In genomic region chr7:115335051-115335450, GRCm38 (mm10) we compare ENCODE assay signal across 23 mouse cellular contexts.
A peak's percentile ranks its signal among the peaks of the same experiment; 100 is the strongest.
DNase-seq lines count a peak whose midpoint lies in the region; ATAC-seq lines count a peak whose summit lies in the region.
"Had no signal": no experiment of that assay in that cellular context is flagged by ENCODE, and none has a peak within 500 bp of the region (broad histone marks: within the 10 kb centered on the region; RNA-seq: fewer than 3 reads in every experiment).

No protein-coding gene starts in this region.

- no peak overlapping the region for H3K4me3 ChIP-seq in heart, embryonic 12.5 days
- H3K4me3 ChIP-seq: embryonic facial prominence, embryonic 10.5 days; forebrain, embryonic 13.5 days; gastrocnemius, adult 2 months; hindbrain, embryonic 12.5 days had no signal

- H3K9me3 ChIP-seq in heart, embryonic 12.5 days (replicated peaks): peaks cover 8% of the 10 kb centered on the region

- H3K4me1 ChIP-seq in heart, embryonic 12.5 days (replicated peaks): 0 out of 2 replicates have a peak, but pooled peaks cover 7% of the 10 kb centered on the region
- H3K4me1 ChIP-seq: embryonic facial prominence, embryonic 10.5 days; hindbrain, embryonic 12.5 days had no signal

- H3K4me2 ChIP-seq in heart, embryonic 12.5 days: no peak overlapping the region
- H3K4me2 ChIP-seq: forebrain, embryonic 13.5 days; hindbrain, embryonic 12.5 days had no signal

- WGBS in heart, embryonic 12.5 days: 89% methylated on average over 3 of the region's 3 CpGs

- no peak overlapping the region for H3K9ac ChIP-seq in heart, embryonic 12.5 days
- H3K9ac ChIP-seq: forebrain, embryonic 13.5 days; hindbrain, embryonic 12.5 days had no signal

- no peaks in the 10 kb centered on the region for H3K27me3 ChIP-seq in heart, embryonic 12.5 days (replicated peaks)
- H3K27me3 ChIP-seq: forebrain, embryonic 13.5 days; hindbrain, embryonic 12.5 days had no signal

- no peaks in the 10 kb centered on the region for H3K36me3 ChIP-seq in heart, embryonic 12.5 days
- H3K36me3 ChIP-seq: embryonic facial prominence, embryonic 10.5 days; G1E; hindbrain, embryonic 12.5 days had no signal

- ATAC-seq in cerebellum, adult (ENCODE audit: insufficient number of reproducible peaks, low FRiP score, low TSS enrichment): 0 out of 2 replicates have a peak, but pooled peaks have one; percentile 46
- no peak for ATAC-seq in heart, embryonic 12.5 days (ENCODE audit: insufficient number of reproducible peaks, low FRiP score)
- ATAC-seq: CD4-positive, CD25-positive, alpha-beta regulatory T cell, adult 4 months; forebrain, embryonic 13.5 days; hindbrain, embryonic 16.5 days; inflammation-experienced regulatory T-cells, adult 6 months had no signal

- no peak for DNase-seq in cerebellum, postnatal 4 days (ENCODE audit: low spot score in 2 of 2)
- DNase-seq in cerebellum, adult 9-10 months: peak; percentile 61
- peak; percentile 45 to 58 for DNase-seq in cerebellum, postnatal 25 days
- DNase-seq in thymus, postnatal 36 days: no peak
- no peak for DNase-seq in testis, postnatal 10 days (ENCODE audit: low spot score)
- DNase-seq: adrenal gland, postnatal 14 days; B cell, adult 2 months; gastrocnemius, adult 2 months; gastrocnemius, postnatal 36 days; heart, adult 11 months; heart, postnatal 10 days; heart, postnatal 4 days; kidney, adult 11 months; kidney, adult 9 months had no signal

- H3K27ac ChIP-seq in heart, embryonic 12.5 days (ENCODE audit: poor library complexity, severe bottlenecking): no peak overlapping the region
- H3K27ac ChIP-seq: embryonic facial prominence, embryonic 10.5 days; forebrain, embryonic 13.5 days; gastrocnemius, adult 2 months; hindbrain, embryonic 12.5 days had no signal

Comparison
In these comparisons a context has a peak if more than half of its experiments do, and no peak if none do; other contexts are left out.
1. DNase-seq: peak in cerebellum, adult 9-10 months (single experiment) and cerebellum, postnatal 25 days (2 of 2); none in cerebellum, postnatal 4 days (0 of 2), thymus, postnatal 36 days (0 of 2) and testis, postnatal 10 days (single experiment).